Mouse (Mus musculus): ENCODE measurements around the gene Rbpjl.

The Rbpjl gene

DNA sequence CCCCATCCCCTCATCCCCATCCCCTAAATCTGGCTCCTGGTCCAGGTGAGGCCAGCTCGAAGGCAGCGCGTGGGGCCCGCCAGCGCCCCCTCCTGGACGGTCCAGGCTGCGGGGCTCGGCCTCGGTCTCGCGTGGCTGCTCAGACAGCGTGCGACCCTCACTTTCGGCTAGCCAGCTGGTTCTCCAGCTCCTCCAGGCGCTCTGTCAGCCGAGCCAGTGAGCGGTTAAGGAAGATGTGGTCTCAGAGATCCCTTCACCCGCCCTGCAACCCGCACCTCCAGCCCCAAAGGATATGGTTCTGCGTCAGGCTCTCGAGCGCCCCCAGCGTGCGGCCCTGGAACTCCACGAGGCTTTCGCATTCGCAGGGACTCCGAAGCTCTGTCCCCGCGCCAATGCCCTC is 13.4 kb upstream of the Rbpjl start:
- in situ Hi-C loops (cut with MboI; ENCODE audit: low sequenced_read_pairs): no loop called here

DNA sequence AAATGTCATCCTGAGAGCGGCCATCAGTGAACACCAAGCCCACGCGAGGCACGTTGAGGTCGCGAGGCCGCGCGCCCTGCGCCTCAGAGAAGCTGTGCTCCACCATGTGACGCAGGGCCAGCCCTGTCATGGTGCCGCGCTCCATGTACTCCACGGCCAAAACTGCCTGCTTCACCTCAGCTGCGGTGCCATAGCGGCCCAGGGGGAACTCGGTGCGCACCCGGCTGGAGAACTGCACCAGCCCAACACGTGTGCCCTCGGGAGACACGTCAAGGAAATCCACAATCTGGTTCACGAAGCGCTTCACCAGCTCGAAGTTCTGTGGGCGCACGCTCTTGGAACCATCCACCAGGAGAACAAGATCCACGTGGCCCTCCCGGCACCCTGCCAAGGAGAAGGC is 9.8 kb upstream of the Rbpjl start:
- in situ Hi-C loops (cut with MboI; ENCODE audit: low sequenced_read_pairs): no loop called here

DNA sequence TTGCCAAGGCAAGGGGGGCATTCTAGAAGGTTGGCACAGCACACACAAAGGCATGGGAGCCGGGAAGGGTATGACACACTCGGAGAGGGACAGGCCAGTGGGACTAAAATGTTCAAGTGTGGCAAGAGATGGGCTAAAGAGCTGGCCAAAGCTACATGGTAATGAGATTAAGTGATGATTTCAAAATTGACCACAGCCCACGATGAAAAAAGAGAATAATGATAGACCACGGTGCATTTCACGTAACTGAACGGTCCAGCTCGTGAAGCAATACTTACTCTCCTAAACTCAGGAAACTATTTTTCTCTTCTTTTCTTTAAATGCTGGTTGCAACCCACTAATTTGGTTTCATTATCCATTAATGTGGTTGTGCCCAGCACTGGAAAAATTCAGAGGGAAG is 6.9 kb upstream of the Rbpjl start:
- in situ Hi-C loops (cut with MboI; ENCODE audit: low sequenced_read_pairs): no loop called here

DNA sequence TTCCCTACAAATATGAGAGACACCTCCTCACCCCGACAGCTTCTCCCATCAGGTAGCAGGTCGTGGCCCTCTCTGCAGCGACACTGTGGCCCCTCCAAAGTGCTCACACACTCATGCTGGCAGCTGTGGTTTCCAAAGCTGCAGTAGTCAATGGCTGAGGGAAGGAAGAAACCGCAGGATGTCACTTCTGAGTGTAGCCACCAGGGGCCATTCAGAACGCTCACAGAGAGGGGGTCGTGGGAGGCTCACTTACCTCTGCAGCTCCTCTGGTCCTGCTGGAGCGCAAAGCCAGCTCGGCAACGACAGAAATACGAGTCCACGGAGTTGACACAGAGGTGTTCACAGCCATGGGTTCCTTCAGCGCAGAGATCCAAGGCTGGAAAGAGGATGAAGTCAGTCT is 6.0 kb upstream of the Rbpjl start:
- in situ Hi-C loops (cut with MboI; ENCODE audit: low sequenced_read_pairs): no loop called here

DNA sequence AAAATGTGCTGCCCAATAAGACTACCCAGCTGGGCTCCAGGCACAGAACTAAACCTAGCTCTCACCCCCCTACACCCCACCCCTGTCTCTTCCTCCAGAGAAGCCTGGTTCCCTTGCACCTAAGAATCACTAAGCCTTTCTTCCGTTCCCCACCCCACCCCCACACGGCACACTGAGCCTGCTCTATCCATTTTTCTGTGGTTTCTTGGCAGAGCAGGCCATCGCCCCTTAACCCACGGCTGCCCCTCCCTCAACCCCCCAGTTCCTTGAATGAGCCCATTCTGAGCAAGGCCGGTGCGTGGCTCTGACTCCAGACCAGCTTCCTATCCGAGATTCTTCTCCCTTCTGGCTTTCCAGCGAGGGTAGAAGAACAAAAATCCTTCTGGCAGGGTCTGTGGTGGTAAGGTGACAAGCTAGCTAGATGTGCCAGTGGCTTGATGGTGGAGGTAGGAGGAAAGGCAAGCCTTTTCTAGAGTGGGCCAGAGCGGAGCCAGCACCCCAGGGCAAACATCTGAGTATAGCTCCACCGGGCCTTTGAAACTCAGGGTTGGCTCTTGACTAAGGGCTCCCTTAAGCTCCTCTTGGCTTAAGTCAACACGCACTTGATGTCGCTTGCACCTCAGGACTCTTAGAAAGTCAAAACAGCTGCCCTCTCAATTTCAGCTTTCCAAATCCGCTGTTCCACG is 598 bp downstream of the Rbpjl start:
- in situ Hi-C loops (cut with MboI; ENCODE audit: low sequenced_read_pairs): no loop called here

DNA sequence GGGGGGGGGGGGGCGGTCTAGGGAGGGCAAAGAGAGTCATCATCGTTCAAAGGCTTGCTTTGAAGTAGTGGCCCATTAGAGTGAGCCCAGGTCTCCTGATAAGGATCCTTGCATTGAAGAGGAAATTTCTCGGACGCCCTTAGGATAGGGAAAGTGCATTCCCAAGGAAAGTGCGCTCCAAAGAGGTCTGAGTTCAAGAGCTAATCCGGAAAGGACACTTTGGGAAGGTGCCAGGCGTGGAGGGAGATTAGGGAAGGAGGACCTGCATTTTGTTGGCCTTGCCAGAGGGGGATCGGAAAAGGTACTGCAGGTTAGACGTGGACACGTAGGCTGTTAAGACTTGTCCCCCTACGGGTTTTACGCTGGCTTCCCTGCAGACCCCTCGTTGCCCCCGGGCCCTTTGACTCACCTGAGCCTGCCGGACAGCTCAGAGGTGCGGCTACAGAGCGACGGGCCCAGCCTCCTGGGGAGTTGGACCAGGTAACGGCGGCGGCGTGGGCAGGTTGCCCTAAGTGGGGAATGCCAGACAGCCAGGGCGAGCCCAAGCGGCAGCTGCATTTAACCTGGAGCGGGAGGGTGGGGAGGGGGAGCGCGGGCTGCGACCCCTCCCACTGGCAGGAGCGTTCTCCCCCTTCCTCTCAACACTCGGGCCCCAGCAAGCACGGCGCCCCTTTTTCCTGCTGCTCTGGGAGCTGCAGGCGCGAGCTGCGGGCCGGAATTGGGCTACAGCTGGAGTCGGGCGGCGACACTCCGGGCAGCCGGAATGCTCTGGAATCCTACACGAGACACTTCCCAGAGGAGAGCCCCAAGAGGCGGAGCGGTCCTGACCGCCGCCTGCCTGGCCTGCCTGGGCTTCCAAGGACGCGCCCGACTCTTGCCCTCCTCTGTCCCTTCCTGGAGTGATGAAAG is 1.4 kb downstream of the Rbpjl start:
- in situ Hi-C loops (cut with MboI; ENCODE audit: low sequenced_read_pairs): no loop called here

DNA sequence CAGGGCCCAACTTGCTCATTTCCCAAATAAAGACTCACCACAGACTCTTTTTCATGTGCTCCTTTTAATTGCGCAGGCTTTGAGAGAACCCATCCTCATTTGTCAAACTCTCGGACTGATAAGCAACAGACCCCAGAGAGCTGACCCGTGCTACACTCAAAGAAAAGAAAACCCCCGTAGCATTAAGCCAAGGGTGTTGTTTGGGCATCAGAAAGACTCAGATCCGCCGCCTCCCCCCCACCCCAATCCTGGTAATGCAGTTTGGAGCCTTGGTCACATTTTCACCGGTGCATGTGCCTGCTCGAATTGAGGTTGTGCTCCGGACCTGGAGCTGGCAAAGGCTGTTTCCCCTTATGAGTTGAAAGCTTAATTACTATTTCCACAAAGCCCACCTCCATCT is 2.1 kb downstream of the Rbpjl start, which contains the start of gene Matn4:
Gene Matn4 (minus strand): TSS at position 101 of the 400 bp plus-strand sequence.
- in situ Hi-C loops (cut with MboI; ENCODE audit: low sequenced_read_pairs): no loop called here

DNA sequence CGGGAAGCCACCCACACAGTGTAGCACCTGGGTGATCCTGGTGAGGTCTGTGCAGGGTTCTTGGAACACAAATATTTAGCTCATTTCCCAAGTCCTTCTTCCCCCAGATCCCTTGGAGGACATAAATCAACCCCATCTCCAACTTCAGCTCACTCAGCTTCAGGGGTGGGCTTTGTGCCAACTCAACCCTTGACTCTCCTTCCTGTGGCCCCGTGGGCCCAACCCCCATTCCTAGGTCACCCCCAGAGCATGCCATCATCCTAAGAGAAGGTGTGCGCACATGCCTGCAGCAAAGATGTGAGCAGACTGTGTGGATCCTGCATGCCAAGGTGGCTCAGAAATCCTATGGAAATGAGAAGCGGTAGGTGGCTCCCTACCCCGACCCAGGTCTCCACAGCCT is 2.6 kb downstream of the Rbpjl start:
- in situ Hi-C loops (cut with MboI; ENCODE audit: low sequenced_read_pairs): no loop called here

DNA sequence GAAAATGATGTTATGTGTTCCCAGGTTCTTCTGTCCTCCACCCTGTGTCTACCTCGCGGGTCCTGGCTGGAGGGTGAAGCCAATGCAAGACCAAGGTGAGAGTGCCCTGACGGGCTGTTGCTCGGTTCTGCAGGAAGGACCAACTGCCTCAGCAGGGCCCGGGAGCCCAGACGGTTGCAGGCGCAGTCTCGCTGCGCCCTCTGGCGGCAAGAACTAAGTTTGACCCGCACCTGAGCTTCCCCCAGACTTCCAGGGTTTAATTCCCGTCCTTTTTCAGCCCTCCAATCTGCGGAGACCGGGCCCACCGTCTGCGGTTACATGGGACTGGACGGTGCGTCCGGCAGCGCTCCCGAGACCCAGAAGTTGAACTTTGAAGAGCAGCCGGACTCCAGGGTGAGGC is 4.8 kb downstream of the Rbpjl start:
- in situ Hi-C loops (cut with MboI; ENCODE audit: low sequenced_read_pairs): no loop called here

DNA sequence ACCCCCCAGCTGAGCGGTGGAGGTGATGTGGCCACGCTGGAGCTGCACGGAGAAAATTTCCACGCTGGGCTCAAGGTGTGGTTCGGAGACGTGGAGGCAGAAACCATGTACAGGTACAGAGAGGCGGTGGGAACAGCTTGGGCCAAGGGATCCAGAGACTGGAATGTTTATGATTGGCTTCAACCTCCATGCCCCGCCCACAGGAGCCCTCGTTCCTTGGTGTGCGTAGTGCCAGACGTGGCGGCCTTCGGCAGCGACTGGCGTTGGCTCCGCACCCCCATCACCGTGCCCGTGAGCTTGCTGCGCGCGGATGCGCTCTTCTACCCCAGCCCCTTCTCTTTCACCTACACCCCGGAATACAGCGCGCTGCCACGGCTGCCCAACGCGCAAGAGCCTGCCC is 11.2 kb downstream of the Rbpjl start:
- in situ Hi-C loops (cut with MboI; ENCODE audit: low sequenced_read_pairs): no loop called here

DNA sequence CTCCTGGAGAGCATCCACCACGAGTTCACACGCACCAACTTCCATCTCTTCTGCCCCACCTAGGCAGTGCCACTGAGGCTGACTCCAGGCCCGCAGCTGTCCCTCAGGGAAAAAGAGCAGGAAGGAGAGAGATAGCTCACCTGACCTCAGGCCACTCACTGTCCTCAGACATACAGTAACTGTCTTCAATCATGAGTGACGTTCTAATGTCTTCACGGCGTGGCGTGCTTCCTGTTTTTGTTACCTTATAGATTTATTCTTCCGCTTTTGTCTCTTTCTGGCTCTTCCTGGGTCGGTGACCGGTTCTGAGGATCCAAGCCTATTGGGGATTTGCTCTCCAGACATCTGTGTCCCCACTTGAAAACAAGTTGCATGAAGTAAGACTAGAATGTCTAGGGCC is 11.6 kb downstream of the Rbpjl start:
- in situ Hi-C loops (cut with MboI; ENCODE audit: low sequenced_read_pairs): no loop called here

DNA sequence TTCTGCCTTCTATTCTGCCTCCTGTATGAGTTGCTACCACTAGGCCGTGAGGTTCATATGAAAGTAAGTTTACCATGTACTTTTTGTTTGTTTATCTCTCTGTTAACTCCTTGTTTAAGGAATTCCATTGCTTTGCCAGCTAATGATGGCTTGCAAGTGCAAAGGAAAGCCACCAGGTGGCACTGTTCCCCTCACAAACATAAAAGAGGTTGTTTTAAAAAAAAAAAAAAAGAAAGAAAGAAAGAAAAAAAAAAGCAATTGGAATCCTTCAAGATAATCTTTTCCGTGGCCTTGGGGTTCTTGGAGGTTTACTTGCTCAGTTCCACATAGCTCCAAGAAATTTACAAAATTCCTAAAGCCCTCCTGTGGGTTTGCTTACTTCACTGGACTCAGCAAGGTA is 14.3 kb downstream of the Rbpjl start:
- in situ Hi-C loops (cut with MboI; ENCODE audit: low sequenced_read_pairs): loop anchor here (5.0 kb wide), 1 partner anchor 110 kb away; no protein-coding TSS in a partner anchor

DNA sequence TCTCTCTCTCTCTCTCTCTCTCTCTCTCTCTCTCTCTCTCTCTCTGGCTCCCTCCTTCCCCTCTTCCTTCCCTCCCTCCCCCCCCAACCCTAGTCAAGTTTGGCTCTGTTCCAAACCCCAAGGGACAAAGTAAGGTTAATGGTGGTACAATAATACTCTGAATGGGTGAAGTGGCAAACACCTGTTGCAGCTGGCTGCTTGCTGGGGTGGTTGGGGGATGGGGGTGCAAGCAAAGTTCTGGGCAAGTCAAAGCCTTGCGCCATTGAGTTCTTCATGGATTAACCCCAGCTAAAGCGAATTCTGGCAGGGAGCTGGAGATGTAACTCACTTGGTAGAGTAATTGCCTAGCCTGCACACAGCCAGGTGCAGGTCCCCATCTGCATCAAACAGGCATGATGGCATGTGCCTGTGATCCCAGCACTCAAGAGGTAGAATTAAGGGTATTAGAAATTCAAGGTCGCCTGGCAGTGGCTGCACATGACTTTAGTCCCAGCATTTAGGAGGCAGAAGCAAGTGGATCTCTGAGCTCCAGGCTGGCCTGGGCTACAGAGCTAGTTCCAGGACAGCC is 15.5 kb downstream of the Rbpjl start:
- in situ Hi-C loops (cut with MboI; ENCODE audit: low sequenced_read_pairs): loop anchor here (5.0 kb wide), 1 partner anchor 109 kb away; no protein-coding TSS in a partner anchor

DNA sequence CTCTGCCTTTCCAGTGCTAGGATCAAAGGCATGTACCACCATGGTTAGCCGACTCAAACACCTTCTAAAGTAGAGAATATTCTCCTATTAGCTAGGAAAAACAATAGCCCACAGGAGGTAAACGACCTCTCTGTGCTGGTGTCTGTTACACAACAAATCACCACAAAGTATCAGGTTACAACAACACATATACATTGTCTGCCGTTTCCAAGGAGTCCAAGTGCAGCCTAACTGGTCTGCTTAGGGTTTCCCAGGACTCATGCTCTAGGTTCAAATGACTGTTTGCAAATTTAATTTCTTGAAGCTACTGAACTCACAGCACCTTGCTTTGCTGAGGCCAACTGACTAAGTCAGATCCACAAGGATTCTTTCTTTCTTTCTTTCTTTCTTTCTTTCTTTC is 16.5 kb downstream of the Rbpjl start:
- in situ Hi-C loops (cut with MboI; ENCODE audit: low sequenced_read_pairs): loop anchor here (5.0 kb wide), 1 partner anchor 108 kb away; no protein-coding TSS in a partner anchor

DNA sequence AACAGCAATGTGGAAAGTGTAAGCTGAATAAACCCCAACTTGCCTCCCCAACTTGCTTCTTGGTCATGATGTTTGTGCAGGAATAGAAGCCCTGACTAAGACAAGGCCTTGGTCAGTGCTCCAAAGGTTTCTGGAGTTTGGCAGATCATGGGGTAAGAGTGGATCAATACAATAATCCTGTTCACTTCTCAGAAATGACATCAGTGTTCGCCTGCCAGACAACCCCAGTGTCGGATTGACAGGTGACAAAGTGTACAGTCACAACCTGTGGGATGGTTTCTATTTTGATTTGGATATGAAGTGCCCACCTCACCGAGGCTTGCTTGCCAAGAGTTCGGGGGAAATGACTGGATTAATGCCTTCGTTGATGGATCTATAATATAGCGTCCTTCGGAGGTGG is 18.4 kb downstream of the Rbpjl start:
- in situ Hi-C loops (cut with MboI; ENCODE audit: low sequenced_read_pairs): no loop called here

DNA sequence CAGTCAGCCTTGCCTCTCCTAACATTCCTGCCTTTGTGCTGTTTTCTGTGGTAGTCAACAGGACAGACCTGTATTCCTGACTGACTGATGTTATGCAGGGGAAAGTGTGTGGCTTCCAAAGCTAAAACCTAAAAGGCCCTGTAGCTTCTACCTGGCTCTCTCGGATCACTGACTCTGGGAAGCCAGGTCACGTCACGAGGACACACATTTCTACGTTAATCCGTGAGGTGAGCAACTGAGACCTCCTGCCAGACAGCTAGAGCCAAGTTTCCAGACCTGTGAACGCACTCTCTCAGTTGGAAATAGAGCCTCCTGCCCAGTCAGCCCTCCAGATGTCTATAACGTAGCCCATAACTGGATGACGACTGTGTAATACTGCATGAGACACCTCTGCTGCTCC is 19.0 kb downstream of the Rbpjl start:
- in situ Hi-C loops (cut with MboI; ENCODE audit: low sequenced_read_pairs): no loop called here

DNA sequence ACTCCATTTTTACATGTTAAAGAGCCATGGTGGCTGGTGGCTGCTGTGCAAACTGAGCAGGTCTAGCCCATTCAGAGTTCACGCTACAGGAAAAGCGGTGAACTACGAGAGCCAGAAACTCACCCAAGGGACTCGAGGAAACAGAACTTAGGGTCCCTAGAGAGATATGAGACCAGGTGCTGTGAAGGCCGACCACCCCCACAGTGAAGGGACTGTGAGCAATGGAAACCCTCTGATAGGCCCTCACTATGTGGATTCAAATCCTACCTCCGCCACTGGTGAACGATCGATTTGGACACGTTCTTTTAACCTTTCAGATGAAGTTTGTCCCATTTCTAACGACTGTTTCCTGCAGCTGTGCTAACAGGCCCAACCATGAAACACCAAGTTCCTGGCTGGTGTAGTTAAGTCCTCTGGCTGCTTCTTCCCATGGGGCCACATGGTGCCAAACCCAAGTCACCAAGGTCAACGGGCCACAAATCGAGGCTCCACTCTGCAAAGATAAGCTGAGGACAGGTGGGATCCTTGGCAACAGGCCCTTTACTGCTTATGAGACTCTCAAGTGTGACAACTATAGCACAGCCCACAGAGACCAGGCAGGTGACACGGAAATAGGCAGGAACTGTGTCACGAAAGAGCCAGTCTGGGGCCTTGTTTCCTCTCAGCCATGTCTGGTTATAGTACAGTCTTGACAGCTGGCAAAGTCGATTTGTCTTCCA is 19.9 kb downstream of the Rbpjl start:
- in situ Hi-C loops (cut with MboI; ENCODE audit: low sequenced_read_pairs): no loop called here

DNA sequence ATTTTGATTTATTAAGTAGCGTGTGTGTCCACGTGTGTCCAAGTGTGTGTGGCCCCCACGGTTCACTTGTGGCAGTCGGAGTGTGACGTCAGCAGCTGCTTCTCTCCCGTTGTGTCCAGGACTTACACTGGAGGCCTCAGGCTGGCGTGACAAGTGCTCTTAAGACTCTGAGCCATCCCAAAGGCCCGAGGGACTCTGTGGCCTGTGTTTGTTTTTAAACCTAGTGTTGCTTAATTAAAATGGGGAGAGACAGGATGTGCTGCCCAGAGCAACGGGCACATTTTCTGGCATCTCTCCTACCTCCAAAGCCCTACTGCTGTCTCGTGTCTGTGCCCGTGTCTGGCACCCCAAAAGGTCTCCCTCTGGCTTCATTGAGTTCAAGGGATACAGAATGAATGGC is 20.5 kb downstream of the Rbpjl start:
- in situ Hi-C loops (cut with MboI; ENCODE audit: low sequenced_read_pairs): no loop called here

DNA sequence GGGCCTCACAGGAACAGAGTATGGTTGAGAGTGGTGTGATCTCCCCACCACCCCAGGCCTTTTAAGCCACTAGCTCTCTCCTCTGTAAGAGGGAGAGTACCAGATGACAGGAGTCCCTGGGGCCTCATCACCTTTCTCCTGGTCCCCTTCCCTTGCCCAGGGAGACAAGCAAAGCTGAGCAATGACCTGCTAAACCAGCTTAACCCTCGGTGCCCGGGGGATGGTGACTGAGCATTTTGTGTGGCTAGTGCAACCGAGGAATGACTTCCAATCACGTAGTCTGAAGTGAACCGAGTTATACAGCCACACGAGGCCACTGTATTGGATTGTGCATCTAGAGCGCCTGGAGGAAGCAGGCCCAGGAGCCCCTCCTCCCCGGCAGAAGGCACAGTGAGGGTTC is 21.5 kb downstream of the Rbpjl start:
- in situ Hi-C loops (cut with MboI; ENCODE audit: low sequenced_read_pairs): no loop called here

DNA sequence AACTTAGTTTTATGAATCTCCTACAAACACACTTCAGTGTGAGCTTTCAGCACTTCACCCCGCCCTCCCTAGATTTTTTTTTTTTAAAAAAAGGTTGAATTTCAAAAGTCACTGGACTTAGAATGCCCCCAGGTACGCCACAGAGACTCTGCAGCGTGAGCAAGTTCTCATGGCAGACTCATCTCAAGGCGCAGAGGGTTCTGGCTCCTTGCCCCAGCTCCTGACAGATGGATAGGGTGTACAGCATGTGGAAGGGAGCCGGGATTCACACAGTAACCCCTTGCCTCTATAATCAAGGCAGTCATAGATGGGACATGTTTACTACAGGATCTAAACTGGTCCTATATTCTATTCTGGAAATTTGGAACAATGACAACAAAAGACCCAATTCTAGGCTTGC is 22.5 kb downstream of the Rbpjl start:
- in situ Hi-C loops (cut with MboI; ENCODE audit: low sequenced_read_pairs): no loop called here

DNA sequence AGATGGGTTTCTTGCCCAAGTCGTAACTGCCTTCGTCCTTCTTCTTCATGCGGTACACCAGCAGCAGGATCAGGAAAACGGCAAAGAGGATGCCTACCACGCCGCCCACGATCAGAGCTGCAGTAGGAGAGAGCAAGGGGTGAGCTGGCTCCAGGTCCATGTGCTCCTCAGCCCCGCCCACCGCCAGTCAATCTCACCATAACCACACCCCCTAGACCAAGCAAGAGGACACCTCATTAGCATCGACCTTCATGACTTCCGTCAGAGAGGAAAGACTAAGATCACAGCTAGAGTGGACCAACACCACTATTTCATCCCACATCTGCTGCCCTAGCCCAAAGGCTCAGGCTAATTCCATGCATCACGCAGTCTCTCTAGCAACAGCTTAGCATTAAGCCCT is 23.2 kb downstream of the Rbpjl start:
- in situ Hi-C loops (cut with MboI; ENCODE audit: low sequenced_read_pairs): no loop called here

Measured in CH12F3 (cell line).